Mouse (Mus musculus) stomach, embryonic 16.5 days (tissue): ENCODE results near the gene Tcf3. TPM values are rescaled to one million over a fixed set of nuclear protein-coding genes. Genes with fewer than 3 reads are reported as not detected.

Experiments used
- ATAC-seq: fragments of 200-750 bp; cut with Nextera tagmentation; 2 replicates; pipeline ENCODE4 v1.8.0; 2017; ENCODE audit warnings: moderate number of reproducible peaks, moderate TSS enrichment; ENCODE audit not compliant: insufficient read depth, low FRiP score
- H3K27ac ChIP-seq: fragments of 300-500 bp; sonication (generic); 2 replicates; pipeline ENCODE4 v1.5.1; 2014; ENCODE audit warnings: low read length
- H3K27me3 ChIP-seq: fragments of 300-500 bp; sonication (generic); 2 replicates; pipeline ENCODE4 v1.6.1; 2014; ENCODE audit warnings: low read length, control low read depth, mixed read lengths; ENCODE audit not compliant: control insufficient read depth, insufficient read depth
- H3K36me3 ChIP-seq: fragments of 300-500 bp; sonication (generic); 2 replicates; pipeline ENCODE4 v1.6.1; 2014; ENCODE audit warnings: low read length; ENCODE audit not compliant: control insufficient read depth, insufficient read depth
- H3K4me1 ChIP-seq: fragments of 300-500 bp; sonication (generic); 2 replicates; pipeline ENCODE4 v1.6.1; 2014; ENCODE audit warnings: low read length, control low read depth, mixed read lengths; ENCODE audit not compliant: control insufficient read depth, insufficient read depth
- H3K4me2 ChIP-seq: fragments of 300-500 bp; sonication (generic); 2 replicates; pipeline ENCODE4 v1.6.1; 2014; ENCODE audit warnings: low read depth, low read length, mixed read lengths
- H3K4me3 ChIP-seq: fragments of 300-500 bp; sonication (generic); replicated peaks from 2 replicates; pipeline ENCODE4 v1.5.1; 2014; ENCODE audit warnings: mild to moderate bottlenecking, low read length
- H3K9ac ChIP-seq: fragments of 300-500 bp; sonication (generic); 2 replicates; pipeline ENCODE4 v1.6.1; 2014; ENCODE audit warnings: low read length
- H3K9me3 ChIP-seq: fragments of 300-500 bp; sonication (generic); replicated peaks from 2 replicates; pipeline ENCODE4 v1.6.1; 2016; ENCODE audit warnings: low read length, control low read depth; ENCODE audit not compliant: control insufficient read depth
- WGBS: fragments of 180-500 bp; shearing (Covaris S2); extraction: QIAGEN DNeasy Blood & Tissue Kit; methylation state at CpG from one replicate; pipeline ENCODE4 v1.1.7; 2014; 5-methylcytosine and 5-hydroxymethylcytosine counted together
- polyA plus RNA-seq: library from polyadenylated mRNA; unstranded; fragments of >200 nt; fragmentation: Nextera tagmentation; extraction: Ambion mirVana; gene quantifications from 2 replicates; pipeline ENCODE4 v1.2.1, GENCODE M21; 2015

Tcf3 gene
- polyA plus RNA-seq, 1 experiment from 2014 or later, result 57.9 TPM

- Histone ChIP-seq H3K4me3 (no peak overlapping the region), H3K4me2 (no peak overlapping the region), H3K9ac (no peak overlapping the region), H3K36me3 (peaks cover 41% of the 10 kb centered on the region), H3K4me1 (peaks cover 34% of the 10 kb centered on the region), H3K27me3 (no peaks in the 10 kb centered on the region), H3K27ac (peak overlapping the region; percentile 39; the same call in 1 of the 2 replicates), H3K9me3 (no peaks in the 10 kb centered on the region)
- WGBS, result 86% methylated on average over 8 of the region's 8 CpGs
- no peak for ATAC-seq
These were observed 12.2 kb downstream of the Tcf3 start for GRCm38 (mm10) chr10:80421208-80421607.

GRCm38 (mm10) chr10:80420729-80421128 lies 12.7 kb downstream of the Tcf3 start:
- 89% methylated on average over 10 of the region's 10 CpGs for WGBS
- Histone ChIP-seq H3K27me3 (no peaks in the 10 kb centered on the region), H3K4me2 (no peak overlapping the region), H3K4me3 (no peak overlapping the region), H3K27ac (no peak overlapping the region), H3K9ac (no peak overlapping the region), H3K4me1 (peaks cover 34% of the 10 kb centered on the region), H3K36me3 (peaks cover 39% of the 10 kb centered on the region), H3K9me3 (no peaks in the 10 kb centered on the region)
- no peak for ATAC-seq

GRCm38 (mm10) chr10:80419419-80419818 lies 14.0 kb downstream of the Tcf3 start:
- Histone ChIP-seq H3K27me3 (no peaks in the 10 kb centered on the region), H3K4me3 (no peak overlapping the region), H3K4me1 (peaks cover 34% of the 10 kb centered on the region), H3K4me2 (no peak overlapping the region), H3K9me3 (no peaks in the 10 kb centered on the region), H3K36me3 (peaks cover 38% of the 10 kb centered on the region), H3K27ac (peak overlapping the region; percentile 56; the same call in 1 of the 2 replicates), H3K9ac (no peak overlapping the region; the same call in 1 of the 2 replicates)
- ATAC-seq, result peak; percentile 5; the same call in 1 of the 2 replicates
- 65% methylated on average over 8 of the region's 8 CpGs for WGBS

GRCm38 (mm10) chr10:80418311-80418710 lies 15.1 kb downstream of the Tcf3 start:
- H3K4me1 ChIP-seq, result peaks cover 28% of the 10 kb centered on the region
- no peaks in the 10 kb centered on the region for H3K9me3 ChIP-seq
- H3K27ac ChIP-seq, result peak overlapping the region; percentile 56
- peak; percentile 31; the same call in 1 of the 2 replicates for ATAC-seq
- H3K9ac ChIP-seq, result peak overlapping the region; percentile 43; the same call in 1 of the 2 replicates
- no peaks in the 10 kb centered on the region for H3K27me3 ChIP-seq
- no peak overlapping the region for H3K4me2 ChIP-seq
- WGBS, result 49% methylated on average over 3 of the region's 3 CpGs
- peaks cover 42% of the 10 kb centered on the region for H3K36me3 ChIP-seq
- H3K4me3 ChIP-seq, result no peak overlapping the region

GRCm38 (mm10) chr10:80417841-80418240 lies 15.6 kb downstream of the Tcf3 start:
- no peak overlapping the region for H3K9ac ChIP-seq
- 90% methylated on average over 1 of the region's 1 CpGs for WGBS
- H3K9me3 ChIP-seq, result no peaks in the 10 kb centered on the region
- no peak overlapping the region for H3K27ac ChIP-seq
- ATAC-seq, result no peak
- peaks cover 28% of the 10 kb centered on the region for H3K4me1 ChIP-seq
- H3K27me3 ChIP-seq, result no peaks in the 10 kb centered on the region
- no peak overlapping the region for H3K4me2 ChIP-seq
- peaks cover 44% of the 10 kb centered on the region for H3K36me3 ChIP-seq
- no peak overlapping the region for H3K4me3 ChIP-seq

GRCm38 (mm10) chr10:80417371-80417770 lies 16.1 kb downstream of the Tcf3 start:
- Histone ChIP-seq H3K4me2 (no peak overlapping the region), H3K9ac (no peak overlapping the region), H3K36me3 (peaks cover 47% of the 10 kb centered on the region), H3K27ac (no peak overlapping the region), H3K4me1 (peaks cover 26% of the 10 kb centered on the region), H3K9me3 (no peaks in the 10 kb centered on the region), H3K4me3 (no peak overlapping the region), H3K27me3 (no peaks in the 10 kb centered on the region)
- no peak for ATAC-seq
- 90% methylated on average over 10 of the region's 10 CpGs for WGBS

GRCm38 (mm10) chr10:80415566-80415965 lies 17.9 kb downstream of the Tcf3 start:
- Histone ChIP-seq H3K27ac (no peak overlapping the region), H3K36me3 (peaks cover 55% of the 10 kb centered on the region), H3K4me1 (peaks cover 19% of the 10 kb centered on the region), H3K4me2 (no peak overlapping the region), H3K4me3 (no peak overlapping the region), H3K9me3 (no peaks in the 10 kb centered on the region), H3K9ac (no peak overlapping the region), H3K27me3 (no peaks in the 10 kb centered on the region)
- 94% methylated on average over 7 of the region's 7 CpGs for WGBS
- ATAC-seq, result no peak

GRCm38 (mm10) chr10:80412656-80413541 lies 20.5 kb downstream of the Tcf3 start:
- peak overlapping the region; percentile 48 for H3K27ac ChIP-seq
- no peak overlapping the region for H3K4me2 ChIP-seq
- H3K27me3 ChIP-seq, result no peaks in the 10 kb centered on the region
- no peak overlapping the region for H3K4me3 ChIP-seq
- no peaks in the 10 kb centered on the region for H3K9me3 ChIP-seq
- H3K9ac ChIP-seq, result no peak overlapping the region
- peaks cover 55% of the 10 kb centered on the region for H3K36me3 ChIP-seq
- no peak; the same call in 1 of the 2 replicates for ATAC-seq
- WGBS, result 83% methylated on average over 44 of the region's 44 CpGs
- H3K4me1 ChIP-seq, result no peaks in the 10 kb centered on the region

GRCm38 (mm10) chr10:80407924-80408323 lies 25.5 kb downstream of the Tcf3 start:
- Histone ChIP-seq H3K4me2 (no peak overlapping the region), H3K9me3 (no peaks in the 10 kb centered on the region), H3K4me3 (no peak overlapping the region), H3K27ac (peak overlapping the region; percentile 81; the same call in 1 of the 2 replicates), H3K36me3 (peaks cover 36% of the 10 kb centered on the region), H3K27me3 (no peaks in the 10 kb centered on the region), H3K4me1 (peaks cover 23% of the 10 kb centered on the region), H3K9ac (peak overlapping the region; percentile 74; the same call in 1 of the 2 replicates)
- no peak for ATAC-seq
- whole genome bisulfite sequencing, result 42% methylated on average over 4 of the region's 4 CpGs
